Mouse (Mus musculus): ENCODE results near the gene Myzap.

GRCm38 (mm10) chr9:71550176-71550575 lies 42.0 kb downstream of the Myzap start:
- TF ChIP-seq CTCF (IDR thresholded peaks at IDR 0.05; ENCODE audit: control insufficient read depth, insufficient read depth, insufficient read length) = no peak
- no peak for TF ChIP-seq MYOG (IDR thresholded peaks at IDR 0.05; ENCODE audit: control insufficient read depth, extremely low read depth, insufficient read length)
- no peak for TF ChIP-seq MAX (IDR thresholded peaks at IDR 0.05)
- no peak for TF ChIP-seq USF1 (IDR thresholded peaks at IDR 0.05; ENCODE audit: low read depth)

Data from C2C12 (cell line).